8 mouse cellular contexts compared by ENCODE assay signal in genomic region chr4:53159767-53160166, GRCm38 (mm10). TPM values are rescaled to one million over a fixed set of nuclear protein-coding genes. Genes with fewer than 3 reads are reported as not detected.
DNase-seq lines count a peak whose midpoint lies in the region; ATAC-seq and TF ChIP-seq lines count a peak whose summit lies in the region.

Abca1 (minus strand) TSS chr4:53159895.

- no peaks in the 10 kb centered on the region for H3K36me3 ChIP-seq in ES-E14 (ENCODE audit: control insufficient read depth, insufficient read depth, low read length, poor library complexity, severe bottlenecking)
- no peaks in the 10 kb centered on the region for H3K36me3 ChIP-seq in forebrain, postnatal 0 days (ENCODE audit: insufficient read depth)
- no peaks in the 10 kb centered on the region for H3K36me3 ChIP-seq in neural tube, embryonic 14.5 days (ENCODE audit: control insufficient read depth, insufficient read depth, low read length)
- no peaks in the 10 kb centered on the region for H3K36me3 ChIP-seq in testis, adult 2 months (ENCODE audit: control insufficient read depth, insufficient read depth, low read length)

- DNase-seq in ES-E14 (ENCODE audit: low read depth, low spot score) = peak; percentile 95
- peak; percentile 73 for DNase-seq in cerebellum, adult 11 months
- peak; percentile 89 for DNase-seq in forebrain, postnatal 0 days
- DNase-seq in heart, postnatal 36 days = peak; percentile 88 to 89
- peak; percentile 82 to 91 for DNase-seq in layer of hippocampus, adult 18-20 months (ENCODE audit: low spot score in 2 of 2)
- DNase-seq in lung, adult 18-20 months = peak; percentile 95 to 96

- H3K9ac ChIP-seq in ES-E14 (ENCODE audit: insufficient read depth, low read depth, low read length, poor library complexity, severe bottlenecking) = peak within 1 kb of the TSS; percentile 38; the same call in 1 of the 2 replicates
- peak within 1 kb of the TSS; percentile 68 for H3K9ac ChIP-seq in forebrain, postnatal 0 days
- peak within 1 kb of the TSS; percentile 53 for H3K9ac ChIP-seq in neural tube, embryonic 14.5 days (replicated peaks; ENCODE audit: low read depth, low read length)

- H3K4me1 ChIP-seq in ES-E14 (ENCODE audit: control insufficient read depth in 2 of 2, insufficient read depth in 2 of 2, low read length in 2 of 2, poor library complexity in 1 of 2) = no peaks in the 10 kb centered on the region
- H3K4me1 ChIP-seq in forebrain, postnatal 0 days (ENCODE audit: insufficient read depth) = no peaks in the 10 kb centered on the region
- 0 out of 2 replicates have a peak, but pooled peaks cover 4% of the 10 kb centered on the region for H3K4me1 ChIP-seq in neural tube, embryonic 14.5 days (ENCODE audit: control insufficient read depth, insufficient read depth, low read length)
- H3K4me1 ChIP-seq in testis, adult 2 months (ENCODE audit: control insufficient read depth, insufficient read depth, low read length) = peaks cover 2% of the 10 kb centered on the region

- H3K9me3 ChIP-seq in ES-E14 (ENCODE audit: control insufficient read depth, insufficient read depth, low read depth, low read length) = no peaks in the 10 kb centered on the region
- H3K9me3 ChIP-seq in forebrain, postnatal 0 days (ENCODE audit: low read length) = no peaks in the 10 kb centered on the region
- H3K9me3 ChIP-seq in neural tube, embryonic 14.5 days (ENCODE audit: control insufficient read depth, low read length) = no peaks in the 10 kb centered on the region

- H3K27me3 ChIP-seq in forebrain, postnatal 0 days (ENCODE audit: insufficient read depth, low read length) = no peaks in the 10 kb centered on the region
- H3K27me3 ChIP-seq in neural tube, embryonic 14.5 days (ENCODE audit: control insufficient read depth, insufficient read depth, low read length) = 0 out of 2 replicates have a peak, but pooled peaks cover 2% of the 10 kb centered on the region
- H3K27me3 ChIP-seq in testis, adult 2 months (ENCODE audit: control insufficient read depth, insufficient read depth, low read length) = no peaks in the 10 kb centered on the region

- intact Hi-C loops in heart, postnatal 36 days (cut with DNase I) = loop anchor here (1.0 to 5.0 kb wide), 6 partner anchors 37 to 196 kb away; no protein-coding TSS in a partner anchor

- in situ Hi-C loops in ES-E14 (cut with MboI; ENCODE audit: low sequenced_read_pairs in 2 of 2, unreplicated experiment in 2 of 2) = loop anchor here in 1 of 2 experiments (5.0 kb wide), 1 partner anchor 38 kb away; no protein-coding TSS in a partner anchor

- peak; percentile 97 for ATAC-seq in forebrain, postnatal 0 days
- ATAC-seq in neural tube, embryonic 14.5 days (ENCODE audit: low read depth) = peak; percentile 96

- TF ChIP-seq CTCF in forebrain, postnatal 0 days (IDR thresholded peaks at IDR 0.05; ENCODE audit: low read depth) = peak; percentile 41; the same call in 1 of the 2 replicates
- no peak for TF ChIP-seq CTCF in testis, adult 2 months (IDR thresholded peaks at IDR 0.05; ENCODE audit: control insufficient read depth, insufficient read depth, insufficient replicate concordance, low read depth, low read length)

- peak within 1 kb of the TSS; percentile 62 to 71 for H3K4me3 ChIP-seq in ES-E14 (ENCODE audit: insufficient read depth in 1 of 2, low read depth in 1 of 2, low read length in 2 of 2, poor library complexity in 1 of 2, severe bottlenecking in 1 of 2)
- H3K4me3 ChIP-seq in forebrain, postnatal 0 days (ENCODE audit: low read depth, low read length) = peak within 1 kb of the TSS; percentile 68
- H3K4me3 ChIP-seq in neural tube, embryonic 14.5 days (ENCODE audit: low read depth, low read length) = peak within 1 kb of the TSS; percentile 61
- H3K4me3 ChIP-seq in testis, adult 2 months (ENCODE audit: control insufficient read depth, low read depth, low read length) = peak within 1 kb of the TSS; percentile 86

- no peak within 1 kb of the TSS for H3K27ac ChIP-seq in ES-E14 (ENCODE audit: insufficient read depth, low read depth, low read length, poor library complexity, severe bottlenecking)
- H3K27ac ChIP-seq in forebrain, postnatal 0 days (ENCODE audit: low read depth, low read length) = peak within 1 kb of the TSS; percentile 79
- peak within 1 kb of the TSS; percentile 60 for H3K27ac ChIP-seq in neural tube, embryonic 14.5 days (ENCODE audit: low read depth, low read length)
- H3K27ac ChIP-seq in testis, adult 2 months (ENCODE audit: control insufficient read depth, insufficient read depth, low read depth, low read length) = peak within 1 kb of the TSS; percentile 73

- peak; percentile 65; the same call in 1 of the 2 replicates for TF ChIP-seq POLR2A in testis, adult 2 months (IDR thresholded peaks at IDR 0.05; ENCODE audit: control insufficient read depth, low read depth, low read length)

- under 1% methylated on average over 37 of the region's 37 CpGs for WGBS in forebrain, postnatal 0 days
- WGBS in neural tube, embryonic 14.5 days = under 1% methylated on average over 37 of the region's 37 CpGs

- H3K4me2 ChIP-seq in forebrain, postnatal 0 days (ENCODE audit: low read depth) = peak within 1 kb of the TSS; percentile 81
- H3K4me2 ChIP-seq in neural tube, embryonic 14.5 days (ENCODE audit: low read depth, low read length) = peak within 1 kb of the TSS; percentile 85

TF ChIP-seq in ES-E14, 5 proteins besides CTCF, POLR2A, EP300 and RAD21:
- TF ChIP-seq HCFC1 (IDR thresholded peaks at IDR 0.05; ENCODE audit: borderline replicate concordance, insufficient read depth, low read length) = no peak
- TF ChIP-seq ZC3H11A (IDR thresholded peaks at IDR 0.05; ENCODE audit: borderline replicate concordance, low read depth, low read length) = peak; percentile 41
- TF ChIP-seq CHD2 (IDR thresholded peaks at IDR 0.05; ENCODE audit: low read depth, low read length) = no peak

RNA-seq across cellular contexts. Expression of gene Abca1, which starts in this region (rescaled TPM):
- 18.9 and 23.7 TPM in 2 replicates for total RNA-seq in ES-E14 (2012; rRNA removed)
- 26.4 and 39.2 TPM in 2 replicates for total RNA-seq in forebrain, postnatal 0 days (2014; rRNA removed)
- polyA plus RNA-seq in forebrain, postnatal 0 days (2015; fragmentation: Nextera tagmentation; extraction: Ambion mirVana) = 3.7 and 6.3 TPM in 2 replicates
- total RNA-seq in heart, postnatal 36 days (2021) = 10 to 100 TPM; 24.6 to 26.3 TPM
- 10 to 100 TPM; 21.4 to 21.7 TPM for total RNA-seq in layer of hippocampus, adult 18-20 months (2021)
- 11.3 and 21.4 TPM in 2 replicates for polyA plus RNA-seq in neural tube, embryonic 14.5 days (2014; fragmentation: Nextera tagmentation; extraction: Ambion mirVana)
- polyA plus RNA-seq in testis, adult 2 months (2012; rRNA removed) = 5.0 and 9.8 TPM in 2 replicates
